Mouse (Mus musculus) MN1 (cell line): ENCODE measurements around the gene Tgfb2.

Experiments used
- DNase-seq: peaks from one replicate; pipeline ENCODE4 v3.0.0-alpha.2; 2016; ENCODE audit warnings: low spot score

Gene Tgfb2

DNA sequence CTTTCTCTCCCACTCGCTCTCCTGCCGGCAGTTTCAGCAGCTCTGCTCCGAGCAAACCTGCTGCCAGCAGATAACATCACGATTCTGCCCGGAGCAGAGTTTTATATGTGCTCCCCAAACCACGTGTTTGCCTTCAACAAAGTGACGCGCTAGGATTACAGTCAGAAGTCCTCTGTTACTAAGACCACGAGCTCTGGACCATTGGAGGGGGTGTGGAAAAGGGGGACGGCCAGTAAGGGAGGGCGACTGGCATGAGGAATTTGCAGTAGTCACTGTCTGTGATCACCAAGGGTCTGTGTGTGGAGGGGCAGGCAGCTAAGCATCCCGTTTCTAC lies at the start of gene Tgfb2:
Gene Tgfb2, minus strand, starts transcription at position 75 of the 334 bp plus-strand sequence.
- peak; percentile 56 for DNase-seq

DNA sequence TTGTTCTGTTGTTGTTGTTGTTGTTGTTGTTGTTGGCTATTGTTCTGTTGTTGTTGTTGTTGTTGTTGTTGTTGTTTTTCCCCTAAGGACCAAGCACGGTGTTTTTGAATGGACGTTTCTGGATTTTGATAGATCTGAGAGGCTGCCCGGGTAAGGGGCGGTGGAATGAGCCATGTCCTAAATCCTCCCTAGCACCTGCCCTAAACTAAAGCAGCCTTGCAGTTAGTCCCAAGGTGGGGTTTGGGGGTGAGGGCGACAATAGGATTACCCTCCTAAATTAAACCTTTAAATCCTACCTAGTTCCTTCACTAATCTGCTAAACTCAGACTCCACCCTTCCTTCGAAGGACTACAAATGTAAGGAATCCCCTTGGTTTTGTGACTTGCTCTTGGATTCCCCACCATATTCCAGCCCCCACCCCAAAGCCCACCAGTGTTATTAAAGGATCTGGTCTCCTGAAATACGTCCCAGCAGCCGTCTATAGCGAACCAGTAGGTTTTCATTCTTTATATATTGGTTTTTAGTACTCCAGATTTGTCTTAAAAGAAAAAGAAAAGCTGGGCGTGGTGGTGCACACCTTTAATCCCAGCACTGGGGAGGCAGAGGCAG lies 44.0 kb upstream of the Tgfb2 start:
- no peak for DNase-seq

DNA sequence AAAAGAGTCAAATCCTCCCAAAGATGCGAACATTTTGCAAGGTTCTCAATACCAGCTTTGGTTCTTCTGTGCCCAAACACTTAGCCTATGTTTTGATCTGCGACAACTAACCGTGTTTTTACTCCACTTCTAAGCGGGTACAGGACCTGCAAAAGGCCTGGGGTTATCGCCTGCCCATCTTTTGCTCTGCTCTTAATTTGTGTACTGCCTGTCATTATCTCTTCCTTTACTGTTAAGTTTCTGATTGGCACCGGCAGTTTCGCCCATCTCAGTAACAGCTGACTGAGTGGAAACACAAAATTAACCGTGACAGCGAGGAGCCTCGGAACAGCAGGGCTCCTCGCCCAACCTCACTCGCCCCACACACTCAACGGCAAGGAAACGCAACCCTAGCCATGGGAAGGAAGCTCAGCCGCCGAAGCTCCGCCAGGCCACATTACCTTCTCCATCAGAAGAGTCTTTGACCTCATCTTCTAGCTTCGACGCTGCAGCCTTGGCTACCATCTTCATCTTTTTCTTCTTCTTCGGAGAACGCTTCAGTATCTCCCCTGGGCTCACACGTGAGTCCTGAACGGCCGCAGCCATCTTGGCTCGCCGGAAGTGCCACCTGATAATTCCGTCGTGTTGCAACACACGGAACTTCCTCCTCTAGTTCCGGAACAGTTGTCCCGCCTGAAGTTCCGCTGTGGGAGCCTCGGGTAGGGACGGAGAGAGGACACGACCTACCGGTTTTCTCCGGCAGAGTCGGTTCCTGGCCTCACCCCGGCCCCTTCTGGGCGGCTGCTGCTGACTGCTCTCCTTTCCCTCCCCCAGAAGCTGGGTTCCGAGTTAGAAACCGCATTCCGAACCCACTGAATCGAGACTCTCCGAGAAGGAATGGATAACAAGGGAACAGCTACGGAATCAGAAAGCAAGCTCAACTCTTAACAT lies 43.2 kb upstream of the Tgfb2 start, which contains the start of gene Rrp15:
Gene Rrp15, minus strand, starts transcription at position 635 of the 930 bp plus-strand sequence.
- DNase-seq: peak; percentile 94

DNA sequence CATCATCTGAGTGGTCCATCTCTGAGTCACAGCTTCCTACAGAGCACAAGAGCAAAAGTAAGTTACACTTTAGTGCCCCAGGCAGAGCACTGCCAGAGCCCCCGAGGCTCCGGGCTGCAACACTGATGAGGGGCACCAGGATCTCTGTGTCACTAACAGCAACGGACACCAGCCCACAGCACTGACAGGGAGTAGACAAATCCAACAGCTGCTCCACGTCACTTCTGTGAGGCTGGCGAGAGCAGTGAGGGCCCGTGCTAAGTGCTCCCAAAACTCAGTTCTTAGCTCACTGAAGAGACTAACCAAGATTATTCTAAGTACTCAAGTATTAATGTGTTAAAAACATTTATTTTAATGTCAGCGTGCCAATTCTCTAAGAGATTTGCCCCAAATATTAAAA lies 34.0 kb upstream of the Tgfb2 start:
- DNase-seq: peak; percentile 4

DNA sequence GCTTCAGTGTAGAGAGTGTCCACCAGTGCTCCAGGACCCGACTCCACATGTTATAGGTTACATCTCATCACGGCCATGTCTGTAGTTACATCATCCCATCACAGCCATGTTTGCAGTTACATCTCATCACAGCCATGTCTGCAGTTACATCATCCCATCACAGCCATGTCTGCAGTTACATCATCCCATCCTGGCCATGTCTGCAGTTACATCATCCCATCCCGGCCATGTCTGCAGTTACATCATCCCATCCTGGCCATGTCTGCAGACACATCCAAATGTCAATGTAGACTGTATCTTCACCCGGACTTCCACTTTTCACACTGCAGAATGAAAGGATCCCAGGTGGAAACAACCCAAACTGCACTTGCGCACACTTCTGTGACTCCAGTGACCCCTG lies 29.7 kb upstream of the Tgfb2 start:
- DNase-seq: peak; percentile 80

DNA sequence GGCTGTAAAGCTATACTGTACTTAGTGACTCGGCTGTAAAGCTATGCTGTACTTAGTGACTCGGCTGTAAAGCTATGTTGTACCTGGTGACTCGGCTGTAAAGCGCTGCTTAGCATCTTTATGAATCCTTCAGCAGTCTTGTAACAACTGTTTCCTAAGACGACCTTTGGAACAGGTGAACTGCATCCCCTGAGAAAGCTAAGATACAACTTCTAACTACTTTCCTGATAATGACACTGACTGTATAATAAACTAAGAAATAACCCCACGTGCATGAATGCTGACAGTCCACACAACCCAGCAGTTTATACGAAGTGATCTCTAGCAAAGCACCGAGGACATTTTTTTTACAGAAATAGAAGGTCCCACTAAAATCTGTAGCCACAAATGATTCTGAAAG lies 27.3 kb upstream of the Tgfb2 start:
- DNase-seq: no peak

DNA sequence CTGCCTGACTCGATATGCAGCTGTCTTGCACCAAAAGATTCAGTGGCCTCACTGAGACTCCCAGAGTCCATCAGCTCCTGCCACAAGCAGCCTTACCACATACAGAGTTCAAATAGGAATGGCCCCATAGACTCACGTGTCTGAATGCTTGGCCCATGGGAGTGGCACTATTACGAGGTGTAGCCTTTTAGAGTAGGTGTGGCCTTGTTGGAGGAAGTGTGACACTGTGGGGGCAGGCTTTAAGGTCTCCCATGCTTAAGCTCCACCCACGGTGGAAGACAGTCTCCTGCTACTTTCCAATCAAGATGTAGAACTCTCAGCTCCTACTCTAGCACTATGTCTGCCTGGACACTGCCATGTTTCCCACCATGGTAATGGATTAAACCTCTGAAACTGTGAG lies 23.0 kb upstream of the Tgfb2 start:
- no peak for DNase-seq

DNA sequence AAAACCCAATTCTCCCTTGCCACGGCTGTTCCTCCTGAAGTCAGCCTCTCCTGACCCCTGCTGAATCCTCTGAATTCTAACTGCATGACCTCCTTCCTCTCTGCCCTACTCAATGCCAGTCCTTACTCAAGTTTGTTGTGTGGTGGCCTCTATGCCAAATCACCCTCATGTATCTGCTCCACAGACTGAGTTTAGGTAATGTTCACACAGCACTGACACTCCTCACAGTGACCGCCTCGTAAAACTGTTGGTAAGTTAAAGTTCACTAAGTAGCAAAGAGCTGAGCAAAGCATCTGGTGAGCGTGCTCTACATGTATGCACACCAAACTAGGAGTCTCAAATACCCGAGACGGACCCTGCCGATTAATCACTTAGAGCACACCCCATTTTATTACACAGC lies 20.3 kb upstream of the Tgfb2 start:
- DNase-seq: no peak

DNA sequence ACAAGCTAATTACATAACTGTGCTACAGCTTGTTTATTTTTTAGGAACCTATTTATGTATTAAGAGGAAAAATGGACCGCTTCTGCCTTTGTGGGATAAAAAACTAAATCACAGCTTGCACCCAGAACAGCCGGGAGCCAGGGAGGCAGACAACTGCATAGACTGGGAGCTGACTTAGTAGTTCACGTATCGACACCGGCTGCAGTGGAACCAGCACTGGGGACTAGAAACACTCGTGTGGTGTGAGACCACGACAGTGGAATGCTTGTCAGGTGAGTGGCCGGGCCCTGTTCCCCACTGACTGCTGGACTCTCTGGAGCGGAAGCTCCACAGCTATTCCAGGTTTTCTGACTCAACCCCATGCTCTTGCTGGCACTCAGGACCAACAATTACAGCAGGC lies 16.5 kb upstream of the Tgfb2 start:
- DNase-seq: peak; percentile 5

DNA sequence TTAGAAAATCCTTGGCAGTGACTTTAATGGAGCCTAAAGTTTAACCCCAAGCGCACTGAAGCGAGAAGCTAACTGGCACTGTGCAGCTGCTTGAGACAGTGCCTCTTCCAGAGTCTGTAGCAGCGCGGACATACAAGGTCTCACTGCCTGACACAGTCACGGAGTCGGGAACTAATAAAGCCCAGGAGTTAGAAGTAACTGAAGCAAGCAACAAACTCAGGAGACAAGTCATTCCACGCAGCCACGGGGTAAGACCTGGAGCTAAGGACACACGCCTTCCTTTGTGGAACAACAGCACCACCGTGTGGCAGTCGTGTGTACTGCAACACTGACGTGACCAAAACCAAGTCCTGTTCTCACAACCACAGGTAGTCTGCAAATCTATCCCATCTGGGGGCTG lies 16.1 kb upstream of the Tgfb2 start:
- DNase-seq: peak; percentile 89

DNA sequence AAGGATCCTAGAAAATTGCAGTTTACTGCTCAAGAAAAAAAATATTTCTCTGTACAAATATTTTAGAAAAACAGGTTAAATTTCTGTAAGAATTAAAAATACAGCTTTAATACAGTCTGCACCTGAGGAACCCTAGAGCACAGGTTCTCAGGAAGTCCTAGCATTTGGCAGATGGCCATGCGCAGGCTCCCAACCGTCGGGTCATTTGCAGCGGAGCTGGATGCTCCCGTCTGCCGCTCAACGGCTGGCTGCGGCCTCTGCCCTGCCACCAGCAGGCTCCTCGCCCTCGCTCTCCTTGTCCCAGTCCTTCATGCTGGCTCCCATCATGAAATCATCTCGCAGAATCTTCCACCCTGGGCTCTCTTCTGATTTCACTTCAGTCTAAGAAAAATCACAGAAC lies 15.4 kb upstream of the Tgfb2 start:
- DNase-seq: peak; percentile 5

DNA sequence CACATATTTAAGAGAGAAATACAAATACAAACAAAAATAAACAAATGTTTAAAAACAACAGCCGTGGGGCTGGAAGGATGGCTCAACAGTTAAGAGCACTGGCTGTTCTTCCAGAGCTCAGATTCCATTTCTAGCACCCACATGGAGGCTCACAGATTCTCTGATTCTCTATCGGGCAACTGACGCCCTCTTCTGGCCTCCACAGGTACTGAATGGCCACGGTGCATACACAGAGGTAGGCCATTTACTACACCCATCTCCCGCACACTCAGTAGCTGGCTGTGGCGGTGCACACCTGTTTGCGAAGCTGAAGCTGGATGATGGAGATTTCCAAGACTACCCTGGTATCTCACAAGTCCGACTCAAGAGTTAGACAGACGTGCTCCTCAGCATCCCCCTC lies 13.9 kb upstream of the Tgfb2 start:
- peak; percentile 7 for DNase-seq

DNA sequence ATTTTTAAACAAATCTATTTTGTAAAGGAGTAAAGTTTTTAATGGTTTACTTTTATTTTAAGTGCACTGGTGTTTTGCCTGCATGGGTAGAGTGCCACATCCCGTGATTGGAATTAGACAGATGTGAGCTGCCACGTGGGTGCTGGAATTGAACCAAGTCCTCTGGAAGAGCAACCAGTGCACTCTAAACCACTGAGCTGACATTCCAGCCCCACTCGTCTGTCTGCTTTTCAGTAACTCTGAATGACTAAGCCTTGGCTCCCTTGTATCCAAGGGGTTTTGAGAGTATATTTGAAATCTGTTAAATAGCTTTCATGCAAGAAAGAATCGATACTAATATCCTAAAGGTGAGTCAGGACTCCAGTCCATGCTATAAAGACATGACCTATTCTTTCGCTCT lies 13.1 kb upstream of the Tgfb2 start:
- DNase-seq: peak; percentile 30

DNA sequence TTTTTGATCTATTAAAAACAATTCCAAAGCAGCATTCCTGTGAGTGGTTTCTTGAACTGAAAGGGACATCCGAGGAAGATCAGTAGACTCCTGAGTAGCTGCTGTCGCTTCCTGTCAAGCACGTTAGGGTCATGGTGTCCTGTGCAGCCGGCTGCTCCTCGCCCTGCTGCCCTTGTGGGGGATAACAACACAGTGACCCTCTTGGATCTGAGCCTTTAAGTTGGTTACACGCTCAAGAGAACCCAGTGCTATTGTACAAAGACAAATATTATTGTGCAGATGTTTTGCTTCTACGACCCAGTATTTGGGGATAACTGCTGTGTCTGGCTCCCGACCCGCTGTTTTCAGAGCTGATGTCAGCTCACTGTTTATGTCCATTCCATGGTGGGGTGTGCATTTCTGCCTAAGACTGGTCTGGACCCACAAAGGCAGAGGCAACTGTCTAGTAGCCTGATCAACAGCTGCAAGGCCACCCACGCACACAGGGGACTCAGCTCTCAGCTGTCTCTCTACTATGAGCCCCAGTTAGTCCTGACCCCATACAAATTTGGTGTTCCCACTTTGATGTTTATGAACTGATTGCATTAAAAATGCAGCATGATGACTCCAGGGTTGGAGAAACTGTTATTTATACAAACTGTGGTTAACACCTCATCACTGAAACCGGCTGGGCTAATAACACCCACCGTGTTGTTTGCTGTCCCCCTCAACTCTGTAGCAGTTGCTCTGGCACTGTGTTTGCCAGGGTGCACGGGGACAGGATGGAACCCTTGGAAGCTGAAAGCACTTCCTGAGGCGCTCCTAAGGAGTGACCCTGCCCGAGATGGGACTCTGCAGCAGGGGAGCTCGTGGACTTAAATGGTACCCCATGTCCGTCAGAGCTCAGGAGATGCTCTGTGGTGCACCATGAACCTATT lies 9.4 kb upstream of the Tgfb2 start:
- DNase-seq: peak; percentile 4

DNA sequence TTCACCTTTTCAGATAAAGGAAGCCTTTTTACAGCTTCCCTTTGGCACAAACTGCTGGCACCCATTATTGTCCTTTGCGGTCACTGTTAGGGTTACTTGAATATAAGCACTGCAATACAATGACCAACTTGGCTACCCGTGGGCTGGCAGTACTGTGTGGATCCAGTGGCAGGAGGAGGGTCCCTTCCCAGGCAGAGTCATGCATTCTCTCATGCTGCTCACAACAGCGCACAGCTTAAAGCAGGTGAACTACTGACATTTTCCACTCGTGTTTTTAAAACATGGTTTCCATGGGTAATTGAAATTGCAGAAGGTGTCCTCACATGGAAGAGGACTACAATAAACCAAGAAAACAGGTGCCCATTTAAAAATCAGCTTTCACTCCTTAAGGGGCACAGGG lies 8.4 kb upstream of the Tgfb2 start:
- DNase-seq: peak; percentile 5

DNA sequence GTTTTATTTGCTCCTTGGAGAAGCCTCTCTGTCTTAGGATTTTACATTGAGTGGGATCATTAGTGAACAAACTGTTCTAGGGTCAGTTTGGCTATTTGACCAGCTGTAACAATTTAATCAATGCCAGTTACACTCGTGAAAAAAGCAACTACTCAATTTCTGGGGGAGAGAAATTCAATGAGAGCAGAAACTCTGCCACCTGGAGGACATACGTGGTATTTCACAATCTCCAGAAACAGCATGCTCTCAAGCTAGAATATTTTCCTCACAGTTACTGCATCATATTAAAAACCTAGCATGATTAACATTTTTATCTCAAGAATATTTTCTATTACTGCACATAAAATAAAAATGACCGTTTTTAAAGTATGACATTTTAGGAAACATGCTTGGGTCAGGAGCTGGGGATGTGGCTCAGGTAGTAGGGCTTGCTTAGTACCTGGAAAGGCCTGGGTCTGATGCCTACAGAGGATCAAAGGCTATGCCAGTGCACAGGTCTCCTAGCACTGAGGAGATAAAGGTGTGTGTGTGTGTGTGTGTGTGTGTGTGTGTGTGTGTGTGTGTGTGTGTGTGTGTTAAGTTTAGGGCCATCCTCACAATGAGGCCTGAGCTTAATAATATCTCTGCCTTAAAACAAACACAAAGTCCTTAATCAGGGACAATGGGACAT lies 7.1 kb upstream of the Tgfb2 start:
- DNase-seq: peak; percentile 66

DNA sequence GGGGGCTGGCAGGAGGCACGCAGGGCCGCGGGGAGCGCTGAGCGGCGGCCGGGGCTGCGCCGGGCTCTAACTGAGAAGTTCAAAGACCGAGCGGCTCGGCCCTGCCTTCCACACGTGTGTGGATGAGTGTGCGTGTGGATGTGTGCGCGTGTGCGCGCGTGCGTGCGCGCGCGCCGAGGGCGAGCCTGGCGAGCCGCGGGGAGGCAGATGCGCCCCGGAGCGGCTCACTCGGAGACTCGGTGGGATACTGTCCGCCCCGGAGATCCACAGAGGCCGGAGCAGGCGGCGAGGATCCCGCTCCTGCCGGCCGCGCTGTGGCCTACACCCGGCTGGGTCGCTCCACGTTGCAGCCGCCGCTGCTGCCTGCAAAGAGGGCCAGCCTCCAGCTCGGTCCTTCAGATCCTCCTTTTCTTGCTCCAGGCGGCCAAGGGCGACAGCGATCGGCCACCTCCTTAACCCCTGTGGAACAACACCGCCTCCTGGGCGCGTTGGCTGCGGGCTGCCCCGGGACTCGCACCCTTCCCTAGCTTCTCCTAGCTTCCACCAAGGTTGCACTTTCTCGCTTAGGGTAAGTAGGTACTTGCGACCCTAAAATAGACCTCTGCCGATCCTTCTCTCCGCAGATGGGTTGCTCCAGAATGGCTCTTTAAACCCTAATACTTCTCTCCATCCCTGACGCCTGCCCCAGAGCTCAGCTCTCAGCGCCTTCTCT lies 430 bp downstream of the Tgfb2 start:
- DNase-seq: peak; percentile 82

DNA sequence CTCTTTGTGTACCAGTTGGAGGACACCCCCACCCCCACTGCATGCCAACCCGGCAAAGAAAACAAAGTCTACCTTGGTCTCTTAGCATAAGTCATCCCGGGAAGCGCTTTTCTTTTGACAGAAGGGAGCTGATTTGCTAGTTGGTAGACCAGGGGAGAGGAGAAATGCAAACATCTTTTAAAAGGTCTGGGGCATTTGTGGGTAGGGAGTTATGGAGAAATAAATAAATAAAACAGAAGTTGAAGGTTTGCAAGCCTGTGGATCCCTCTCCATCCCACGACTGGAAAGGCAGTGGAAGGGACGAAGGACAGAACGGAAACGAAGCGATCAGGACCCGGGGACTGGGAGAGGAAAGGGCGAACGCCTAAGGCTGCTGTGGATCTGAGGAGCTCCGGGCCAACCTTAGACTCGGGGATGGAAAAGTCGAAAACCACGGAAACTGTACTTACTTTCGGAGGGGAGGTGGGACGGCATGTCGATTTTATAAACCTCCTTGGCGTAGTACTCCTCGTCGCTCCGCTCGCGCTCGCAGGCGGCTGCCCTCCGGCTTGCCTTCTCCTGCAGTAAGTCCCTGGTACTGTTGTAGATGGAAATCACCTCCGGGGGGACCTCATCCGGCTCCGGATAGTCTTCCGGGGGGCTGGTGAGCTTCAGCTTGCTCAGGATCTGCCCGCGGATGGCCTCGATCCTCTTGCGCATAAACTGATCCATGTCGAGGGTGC lies 1.6 kb downstream of the Tgfb2 start:
- peak; percentile 51 for DNase-seq

DNA sequence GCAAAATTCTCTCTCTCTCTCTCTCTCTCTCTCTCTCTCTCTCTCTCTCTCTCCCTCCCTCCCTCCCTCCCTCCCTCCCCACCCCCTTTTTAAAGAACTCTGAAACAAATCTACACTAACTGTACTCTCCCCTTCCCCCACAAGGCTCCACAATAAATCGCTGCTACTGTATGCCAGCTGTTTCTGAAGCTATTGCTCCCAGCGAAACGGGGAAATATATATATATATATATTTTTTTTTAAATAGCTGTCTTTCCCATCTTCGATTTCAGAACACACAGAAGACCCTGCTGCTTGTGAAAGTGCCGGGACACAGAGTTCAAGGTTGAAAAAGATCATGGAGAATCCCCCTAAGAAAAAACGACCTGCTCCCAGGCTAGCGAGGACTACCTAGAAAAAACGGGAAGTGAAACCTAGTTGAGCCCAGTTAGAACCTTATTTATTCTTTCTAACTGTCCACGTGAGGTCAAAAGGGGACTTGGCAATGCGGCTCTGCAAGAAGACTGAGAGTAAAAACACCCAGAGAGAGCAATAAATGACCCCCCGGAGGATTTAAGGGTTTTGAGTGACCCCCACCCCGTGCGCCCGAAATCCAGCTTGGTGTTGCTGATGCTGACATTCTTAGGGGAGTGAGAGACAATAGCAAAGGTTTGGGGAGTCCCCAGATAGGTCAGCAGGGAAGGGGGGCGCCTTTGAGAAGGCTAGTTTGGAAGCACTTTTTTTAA lies 2.4 kb downstream of the Tgfb2 start:
- DNase-seq: no peak
